Mouse (Mus musculus) forebrain, embryonic 16.5 days (tissue): Measurements from ENCODE around the gene Zfp598. TPM values are rescaled to one million over a fixed set of nuclear protein-coding genes. Genes with fewer than 3 reads are reported as not detected.

Experiments used
- ATAC-seq: fragments of 200-750 bp; cut with Nextera tagmentation; 2 replicates; pipeline ENCODE4 v1.8.0; 2017; ENCODE audit warnings: mild to moderate bottlenecking, moderate library complexity
- H3K27ac ChIP-seq: fragments of 300-500 bp; sonication (generic); 2 replicates; pipeline ENCODE4 v1.5.1; 2014; ENCODE audit warnings: low read length, control low read depth
- H3K27me3 ChIP-seq: fragments of 300-500 bp; sonication (generic); replicated peaks from 2 replicates; pipeline ENCODE4 v1.6.1; 2014; ENCODE audit warnings: low read length; ENCODE audit not compliant: control insufficient read depth, insufficient read depth
- H3K36me3 ChIP-seq: fragments of 300-500 bp; sonication (generic); 2 replicates; pipeline ENCODE4 v1.6.1; 2014; ENCODE audit not compliant: control insufficient read depth, insufficient read depth
- H3K4me1 ChIP-seq: fragments of 300-500 bp; sonication (generic); replicated peaks from 2 replicates; pipeline ENCODE4 v1.6.1; 2014; ENCODE audit warnings: low read length; ENCODE audit not compliant: control insufficient read depth, insufficient read depth
- H3K4me2 ChIP-seq: fragments of 300-500 bp; sonication (generic); 2 replicates; pipeline ENCODE4 v1.6.1; 2014; ENCODE audit warnings: mild to moderate bottlenecking, low read length, control low read depth
- H3K4me3 ChIP-seq: fragments of 300-500 bp; sonication (generic); replicated peaks from 2 replicates; pipeline ENCODE4 v1.5.1; 2014; ENCODE audit warnings: mild to moderate bottlenecking, low read length, control low read depth
- H3K9ac ChIP-seq: fragments of 300-500 bp; sonication (generic); replicated peaks from 2 replicates; pipeline ENCODE4 v1.6.1; 2014; ENCODE audit warnings: low read depth, low read length, control low read depth
- H3K9me3 ChIP-seq: fragments of 300-500 bp; sonication (generic); 2 replicates; pipeline ENCODE4 v1.6.1; 2016; ENCODE audit warnings: low read length; ENCODE audit not compliant: control insufficient read depth
- WGBS: fragments of 180-500 bp; shearing (Covaris S2); extraction: QIAGEN DNeasy Blood & Tissue Kit; methylation state at CpG from one replicate; pipeline ENCODE4 v1.1.7; 2014; 5-methylcytosine and 5-hydroxymethylcytosine counted together
- polyA plus RNA-seq: library from polyadenylated mRNA; unstranded; fragments of >200 nt; fragmentation: Nextera tagmentation; extraction: Ambion mirVana; gene quantifications from 2 replicates; pipeline ENCODE4 v1.2.1, GENCODE M21; 2015

The Zfp598 gene
- polyA plus RNA-seq, 1 experiment from 2014 or later: 22.0 TPM

GRCm38 (mm10) chr17:24695326-24696010, 26.0 kb downstream of the Zfp598 start:
- Histone ChIP-seq H3K27ac (peak overlapping the region; percentile 90), H3K36me3 (no peaks in the 10 kb centered on the region; the same call in none of the 2 replicates), H3K27me3 (no peaks in the 10 kb centered on the region), H3K4me2 (peak overlapping the region; percentile 70), H3K9ac (peak overlapping the region; percentile 87), H3K4me3 (peak overlapping the region; percentile 79), H3K9me3 (no peaks in the 10 kb centered on the region), H3K4me1 (peaks cover 19% of the 10 kb centered on the region)
- 6% methylated on average over 51 of the region's 51 CpGs for WGBS
- peak; percentile 43 for ATAC-seq

- H3K27me3 ChIP-seq: no peaks in the 10 kb centered on the region
- under 1% methylated on average over 74 of the region's 76 CpGs for WGBS
Observed at GRCm38 (mm10) chr17:24696011-24696697, 26.7 kb downstream of the Zfp598 start, which contains the start of the genes Gfer and Noxo1. TSS of gene Gfer (minus strand) at chr17:24696156. TSS of gene Noxo1 (plus strand) at chr17:24696234.

GRCm38 (mm10) chr17:24697985-24698384, 28.5 kb downstream of the Zfp598 start:
- WGBS: 12% methylated on average over 5 of the region's 5 CpGs
- peaks cover 17% of the 10 kb centered on the region for H3K36me3 ChIP-seq
- no peak overlapping the region for H3K9ac ChIP-seq
- no peak overlapping the region for H3K27ac ChIP-seq
- ATAC-seq: no peak
- H3K9me3 ChIP-seq: no peaks in the 10 kb centered on the region
- peaks cover 15% of the 10 kb centered on the region for H3K4me1 ChIP-seq
- no peak overlapping the region for H3K4me2 ChIP-seq
- H3K4me3 ChIP-seq: no peak overlapping the region
- no peaks in the 10 kb centered on the region for H3K27me3 ChIP-seq

More at GRCm38 (mm10) chr17:24696011-24696697, 26.7 kb downstream of the Zfp598 start, which contains the start of the genes Gfer and Noxo1:
- no peaks in the 10 kb centered on the region for H3K9me3 ChIP-seq
- peak within 1 kb of the TSS; percentile 79 for H3K4me3 ChIP-seq
- H3K4me2 ChIP-seq: peak within 1 kb of the TSS; percentile 70
- H3K4me1 ChIP-seq: peaks cover 15% of the 10 kb centered on the region
- peak within 1 kb of the TSS; percentile 87 for H3K9ac ChIP-seq
- peak; percentile 91 for ATAC-seq
- peaks cover 5% of the 10 kb centered on the region for H3K36me3 ChIP-seq
- H3K27ac ChIP-seq: peak within 1 kb of the TSS; percentile 90

- Histone ChIP-seq H3K4me3 (no peak overlapping the region), H3K9me3 (no peaks in the 10 kb centered on the region), H3K27me3 (no peaks in the 10 kb centered on the region), H3K36me3 (peaks cover 17% of the 10 kb centered on the region), H3K27ac (no peak overlapping the region), H3K4me2 (no peak overlapping the region), H3K4me1 (peaks cover 15% of the 10 kb centered on the region), H3K9ac (no peak overlapping the region)
- ATAC-seq: no peak
- 74% methylated on average over 9 of the region's 9 CpGs for WGBS
Observed at GRCm38 (mm10) chr17:24698715-24699114, 29.2 kb downstream of the Zfp598 start.

GRCm38 (mm10) chr17:24699473-24699872, 30.0 kb downstream of the Zfp598 start:
- H3K9ac ChIP-seq: no peak overlapping the region
- peaks cover 23% of the 10 kb centered on the region for H3K36me3 ChIP-seq
- ATAC-seq: no peak
- H3K27ac ChIP-seq: no peak overlapping the region
- no peaks in the 10 kb centered on the region for H3K27me3 ChIP-seq
- no peak overlapping the region for H3K4me3 ChIP-seq
- H3K4me1 ChIP-seq: peaks cover 15% of the 10 kb centered on the region
- WGBS: 85% methylated on average over 2 of the region's 2 CpGs
- no peaks in the 10 kb centered on the region for H3K9me3 ChIP-seq
- no peak overlapping the region for H3K4me2 ChIP-seq

GRCm38 (mm10) chr17:24701251-24701650, 31.8 kb downstream of the Zfp598 start:
- WGBS: 93% methylated on average over 9 of the region's 9 CpGs
- H3K36me3 ChIP-seq: peaks cover 24% of the 10 kb centered on the region
- no peak for ATAC-seq
- H3K9ac ChIP-seq: no peak overlapping the region
- no peak overlapping the region for H3K4me2 ChIP-seq
- no peak overlapping the region for H3K27ac ChIP-seq
- H3K4me3 ChIP-seq: no peak overlapping the region
- H3K4me1 ChIP-seq: peaks cover 10% of the 10 kb centered on the region
- no peaks in the 10 kb centered on the region for H3K27me3 ChIP-seq
- H3K9me3 ChIP-seq: no peaks in the 10 kb centered on the region

GRCm38 (mm10) chr17:24705821-24706220, 36.3 kb downstream of the Zfp598 start:
- peaks cover 16% of the 10 kb centered on the region for H3K4me1 ChIP-seq
- H3K4me3 ChIP-seq: no peak overlapping the region
- no peak overlapping the region for H3K4me2 ChIP-seq
- no peaks in the 10 kb centered on the region for H3K27me3 ChIP-seq
- H3K9ac ChIP-seq: no peak overlapping the region
- no peak overlapping the region for H3K27ac ChIP-seq
- WGBS: 96% methylated on average over 3 of the region's 3 CpGs
- no peak for ATAC-seq
- H3K9me3 ChIP-seq: no peaks in the 10 kb centered on the region
- peaks cover 23% of the 10 kb centered on the region for H3K36me3 ChIP-seq

- peak within 1 kb of the TSS; percentile 82 for H3K27ac ChIP-seq
- peaks cover 9% of the 10 kb centered on the region for H3K36me3 ChIP-seq
- WGBS: 3% methylated on average over 32 of the region's 32 CpGs
- H3K9ac ChIP-seq: peak within 1 kb of the TSS; percentile 78
- H3K4me3 ChIP-seq: peak within 1 kb of the TSS; percentile 93
- ATAC-seq: peak; percentile 95
- peaks cover 16% of the 10 kb centered on the region for H3K4me1 ChIP-seq
- H3K9me3 ChIP-seq: no peaks in the 10 kb centered on the region
- no peaks in the 10 kb centered on the region for H3K27me3 ChIP-seq
- peak within 1 kb of the TSS; percentile 92 for H3K4me2 ChIP-seq
Observed at GRCm38 (mm10) chr17:24706982-24707800, 37.7 kb downstream of the Zfp598 start, which contains the start of gene Tbl3. TSS of gene Tbl3 (minus strand) at chr17:24707660.
